Mouse (Mus musculus): Measurements from ENCODE around the gene Lyve1. TPM values are rescaled to one million over a fixed set of nuclear protein-coding genes. Genes with fewer than 3 reads are reported as not detected.

The Lyve1 gene
- not detected in 4 replicates for total RNA-seq (2023; ENCODE audit: inconsistent age)

GRCm38 (mm10) chr7:110862751-110863289 lies at the start of gene Lyve1:
TSS of gene Lyve1 (minus strand) at chr7:110863239.

GRCm38 (mm10) chr7:110843916-110844874 lies 18.8 kb downstream of the Lyve1 start, which contains the start of gene Rnf141:
TSS of gene Rnf141 (minus strand) at chr7:110844457.

Other genes with a start within 250 kb of the Lyve1 start
- 6.3 to 10.9 TPM (median 8.6 TPM) in 4 replicates for gene Sbf2, start 248.3 kb downstream of the Lyve1 start, total RNA-seq (2023; ENCODE audit: inconsistent age)
- 1.1 to 2.7 TPM (median 2.3 TPM) in 4 replicates for gene Adm, start 235.6 kb downstream of the Lyve1 start, total RNA-seq (2023; ENCODE audit: inconsistent age)
- gene Ampd3, start 95.0 kb downstream of the Lyve1 start, total RNA-seq (2023; ENCODE audit: inconsistent age), result 16.0 to 18.5 TPM (median 17.2 TPM) in 4 replicates
- 31.1 to 35.8 TPM (median 31.2 TPM) in 4 replicates for gene Rnf141, start 18.8 kb downstream of the Lyve1 start, total RNA-seq (2023; ENCODE audit: inconsistent age)
- 0.80 to 1.4 TPM (median 0.85 TPM) in 4 replicates for gene Mrvi1, start 119.2 kb upstream of the Lyve1 start, total RNA-seq (2023; ENCODE audit: inconsistent age)
- gene Ctr9, start 165.7 kb upstream of the Lyve1 start, total RNA-seq (2023; ENCODE audit: inconsistent age), result 47.2 to 60.1 TPM (median 52.6 TPM) in 4 replicates
- 1,190 to 1,254 TPM (median 1,207 TPM) in 4 replicates for gene Eif4g2, start 219.8 kb upstream of the Lyve1 start, total RNA-seq (2023; ENCODE audit: inconsistent age)